Mouse (Mus musculus): ENCODE measurements around the gene Bnc1.

- TF ChIP-seq POLR2A (IDR thresholded peaks at IDR 0.05; ENCODE audit: insufficient read depth, low read length) (no peak), CTCF (IDR thresholded peaks at IDR 0.05; ENCODE audit: low read depth, low read length) (no peak), EP300 (IDR thresholded peaks at IDR 0.05; ENCODE audit: insufficient read depth, low read depth, low read length) (no peak)
These were observed 18.2 kb downstream of the Bnc1 start for GRCm38 (mm10) chr7:81973939-81974338.
